Mouse (Mus musculus): ENCODE data around the gene Gnaz.

Gnaz gene

DNA sequence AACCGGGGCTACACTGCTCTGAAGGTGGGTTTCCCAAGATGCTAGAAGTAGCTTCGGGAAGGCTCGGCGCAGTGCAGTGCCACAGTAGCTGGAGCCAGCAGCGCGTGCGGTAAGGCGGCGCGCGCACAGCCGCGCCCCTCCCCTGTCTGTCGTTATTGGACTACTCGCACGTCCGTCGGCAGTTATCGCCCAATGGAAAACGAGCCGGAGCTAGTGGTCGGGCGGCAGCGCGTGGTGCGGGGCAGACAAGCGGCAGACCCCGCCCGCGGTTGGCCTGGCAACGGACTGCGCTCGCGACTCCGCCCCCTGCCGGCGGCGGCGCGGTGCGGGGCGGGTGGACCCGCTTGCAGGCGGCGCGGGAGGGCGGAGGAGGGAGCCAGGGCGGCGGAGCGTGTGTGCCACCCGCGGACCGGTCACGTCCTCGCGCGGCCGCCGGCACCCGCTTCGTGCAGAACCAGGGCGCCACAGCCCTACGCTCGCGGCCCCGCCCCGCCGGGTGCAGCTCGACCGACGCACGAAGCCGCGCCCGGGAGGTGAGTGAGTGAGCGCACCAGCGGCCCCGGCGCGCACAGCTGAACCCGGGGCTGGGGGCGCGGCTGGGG, at the start of gene Gnaz:
Gene Gnaz, plus strand, starts transcription at position 328 of the 602 bp plus-strand sequence.
- no peak for DNase-seq (ENCODE audit: low read depth, low spot score)

DNA sequence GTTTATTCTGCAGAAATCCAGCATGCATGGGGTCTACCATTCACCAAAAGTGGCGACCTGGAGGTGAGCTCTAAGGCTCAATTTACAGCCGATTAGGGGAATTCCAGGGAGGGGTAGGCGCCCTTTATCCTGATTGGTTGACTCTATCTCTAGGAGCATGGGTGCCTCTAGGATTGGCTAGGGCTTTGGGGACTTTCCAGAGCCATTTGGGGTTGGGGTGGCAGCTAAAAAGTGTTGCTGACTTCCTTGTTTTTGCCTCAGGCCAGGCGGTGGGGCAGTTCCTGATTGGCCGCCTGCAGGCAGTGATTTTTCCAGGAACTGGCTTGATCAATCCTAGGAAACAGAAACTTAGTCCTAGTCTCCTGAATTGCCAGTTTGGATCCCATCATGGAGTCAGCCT, 47.7 kb upstream of the Gnaz start:
- DNase-seq (ENCODE audit: low read depth, low spot score), result no peak

DNA sequence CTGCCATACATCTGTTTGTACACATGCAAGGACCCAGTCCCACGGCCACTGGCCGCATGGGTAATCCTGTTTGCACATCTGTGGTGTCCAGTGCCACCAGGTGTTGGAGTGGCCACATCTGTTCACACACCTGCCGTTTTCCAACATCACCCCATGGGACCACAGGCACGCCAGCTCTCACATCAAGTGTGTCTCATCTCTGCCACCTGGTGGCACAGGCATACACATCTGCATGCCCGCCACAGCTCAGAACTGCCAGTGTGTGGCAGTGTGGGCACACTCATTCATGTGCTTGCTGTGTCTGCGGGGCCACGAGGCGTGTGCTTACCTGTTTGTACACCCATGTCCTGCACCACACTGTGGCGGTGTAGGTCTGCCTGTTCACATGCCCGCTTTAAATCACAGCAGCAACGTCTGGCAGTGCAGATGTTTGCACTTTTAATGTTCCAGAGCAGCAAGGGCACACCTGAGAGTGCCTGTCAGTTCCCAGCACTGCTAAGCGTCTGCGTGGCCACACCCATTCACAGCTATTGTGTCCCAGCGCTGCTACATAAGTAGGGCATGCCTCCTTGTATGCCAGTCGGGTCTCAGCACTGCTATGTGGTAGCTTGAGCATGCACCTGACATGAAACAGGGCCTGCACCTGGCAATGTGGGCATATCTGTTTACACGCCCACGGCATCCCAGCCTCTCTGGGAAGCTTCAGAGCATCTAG, 46.0 kb upstream of the Gnaz start:
- DNase-seq (ENCODE audit: low read depth, low spot score), result no peak

DNA sequence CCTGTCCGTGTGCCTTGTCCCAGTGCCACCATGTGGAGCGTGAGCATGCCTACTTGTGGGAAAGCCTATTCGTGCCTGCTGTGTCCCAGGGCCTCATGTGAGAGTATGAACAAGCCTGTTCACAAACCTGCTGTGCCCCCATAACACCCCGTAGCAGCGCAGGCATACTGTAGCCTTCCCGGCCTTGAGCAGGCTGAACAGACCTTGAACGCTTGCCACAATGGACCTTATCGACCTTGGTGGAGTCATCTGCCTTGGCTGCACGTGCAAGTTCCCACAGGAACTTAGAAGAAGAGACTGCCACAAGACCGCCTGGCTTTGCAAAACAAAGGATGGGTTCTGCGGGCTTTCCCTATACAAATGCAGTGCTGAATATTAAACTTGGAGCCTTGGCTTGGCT, 45.4 kb upstream of the Gnaz start:
- DNase-seq (ENCODE audit: low read depth, low spot score), result no peak

DNA sequence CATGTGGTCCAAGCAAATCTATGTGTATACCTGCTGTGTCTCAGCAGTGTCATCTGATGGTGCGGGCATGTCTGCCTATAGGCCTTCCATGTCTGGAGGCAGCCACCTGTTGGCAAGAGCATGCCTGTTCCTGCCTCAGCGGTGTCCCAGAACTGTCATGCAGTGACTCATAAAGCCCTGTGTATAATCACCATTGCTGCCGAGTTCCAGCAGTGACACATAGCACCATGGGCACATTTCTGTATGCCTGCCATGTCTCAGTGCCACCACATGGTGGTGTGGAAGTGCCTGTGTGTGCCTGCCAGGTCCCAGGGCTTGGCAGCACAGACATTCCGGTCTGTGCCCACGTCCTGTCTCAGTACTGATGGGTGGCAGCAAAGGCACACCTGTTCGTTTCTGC, 44.2 kb upstream of the Gnaz start:
- no peak for DNase-seq (ENCODE audit: low read depth, low spot score)

DNA sequence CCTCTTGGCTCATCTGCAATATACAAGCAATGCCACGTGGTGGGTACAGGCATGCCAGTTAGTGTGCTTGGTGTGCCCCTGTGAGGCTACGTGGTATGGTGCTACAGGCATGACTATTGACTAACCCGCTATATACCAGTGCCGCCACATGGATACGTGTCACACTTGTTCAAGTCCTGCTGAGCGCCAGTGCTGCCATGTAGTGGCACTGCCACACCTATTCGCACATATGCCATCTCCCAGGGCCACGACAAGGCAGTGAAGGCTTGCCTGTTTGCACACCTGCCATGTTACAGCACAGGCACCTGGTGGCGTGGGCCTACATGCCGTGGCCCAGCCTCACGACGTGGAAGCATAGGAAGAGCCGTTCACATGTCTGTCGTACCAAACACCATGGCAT, 42.7 kb upstream of the Gnaz start:
- no peak for DNase-seq (ENCODE audit: low read depth, low spot score)

DNA sequence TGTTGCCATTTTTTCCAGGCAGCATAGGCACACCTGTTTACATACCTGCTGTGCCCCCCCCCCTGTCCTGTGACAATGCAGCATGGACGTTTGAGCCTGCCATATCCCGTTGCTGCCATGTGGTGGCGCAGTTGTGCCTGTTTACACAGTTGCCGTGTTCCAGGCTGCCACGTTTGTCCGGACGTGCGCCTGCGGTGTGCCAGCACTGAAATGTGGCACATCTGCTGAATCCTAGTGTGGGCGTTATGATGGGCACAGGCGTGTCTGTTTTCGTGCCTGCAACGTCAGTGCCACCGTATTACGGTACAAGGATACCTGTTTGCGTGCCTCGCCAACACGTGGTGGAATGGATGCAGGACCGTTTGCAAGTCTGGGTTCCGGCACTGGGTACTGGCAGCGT, 41.7 kb upstream of the Gnaz start:
- no peak for DNase-seq (ENCODE audit: low read depth, low spot score)

DNA sequence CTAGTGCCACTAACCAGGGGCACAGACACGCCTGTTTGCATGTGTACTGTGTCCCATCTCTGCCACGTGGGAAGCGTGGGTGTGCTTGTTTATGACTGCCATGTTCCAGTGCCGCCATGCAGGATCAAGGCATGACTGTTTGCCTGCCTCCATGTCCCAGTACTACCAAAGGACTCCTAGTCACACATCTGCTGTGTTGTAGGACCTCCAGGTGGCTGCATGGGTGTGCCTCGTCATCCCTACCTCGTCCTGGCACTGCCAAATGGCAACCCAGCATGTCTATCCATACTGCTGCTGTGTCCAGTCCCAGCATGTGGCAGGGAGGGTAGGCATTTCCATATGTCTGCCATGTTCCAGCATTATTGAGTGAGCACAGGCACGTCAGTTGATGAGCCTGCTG, 38.7 kb upstream of the Gnaz start:
- DNase-seq (ENCODE audit: low read depth, low spot score), result no peak

DNA sequence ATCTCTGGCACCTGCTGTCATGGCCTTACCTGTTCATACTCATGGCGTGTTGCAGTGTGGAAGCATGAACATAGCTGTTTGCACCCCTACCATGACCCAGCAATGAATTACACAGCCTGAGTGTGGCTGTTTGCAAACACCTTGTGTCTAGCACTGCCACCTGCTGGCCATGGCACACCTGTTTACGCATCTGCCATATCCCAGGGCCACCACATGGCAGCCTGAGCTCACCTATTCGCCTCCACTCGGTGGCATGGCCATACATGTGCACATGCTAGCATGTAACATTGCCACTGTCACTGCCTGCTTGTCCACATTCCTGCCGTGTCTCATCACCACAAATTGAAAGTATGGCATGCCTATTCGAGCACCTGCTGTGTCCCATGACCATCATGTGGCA, 37.4 kb upstream of the Gnaz start:
- no peak for DNase-seq (ENCODE audit: low read depth, low spot score)

DNA sequence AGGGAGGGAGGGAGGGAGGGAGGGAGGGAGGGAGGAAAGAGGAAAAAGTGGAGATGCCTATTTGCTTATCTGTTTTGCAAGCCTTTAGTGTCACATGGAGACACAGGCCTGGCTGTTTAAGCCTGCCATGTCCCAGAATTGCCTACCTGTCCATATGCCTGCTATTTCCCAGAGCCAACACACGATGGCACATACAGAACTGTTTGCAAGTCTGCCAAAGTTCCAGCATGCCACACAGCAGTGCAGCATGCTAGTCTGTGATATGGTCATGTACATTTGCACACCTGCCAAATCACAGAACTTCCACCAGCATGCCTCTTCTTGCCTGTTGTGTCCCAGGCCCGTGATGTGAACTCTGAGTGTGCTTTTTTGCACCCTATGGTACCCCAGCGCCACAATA, 36.4 kb upstream of the Gnaz start:
- no peak for DNase-seq (ENCODE audit: low read depth, low spot score)

DNA sequence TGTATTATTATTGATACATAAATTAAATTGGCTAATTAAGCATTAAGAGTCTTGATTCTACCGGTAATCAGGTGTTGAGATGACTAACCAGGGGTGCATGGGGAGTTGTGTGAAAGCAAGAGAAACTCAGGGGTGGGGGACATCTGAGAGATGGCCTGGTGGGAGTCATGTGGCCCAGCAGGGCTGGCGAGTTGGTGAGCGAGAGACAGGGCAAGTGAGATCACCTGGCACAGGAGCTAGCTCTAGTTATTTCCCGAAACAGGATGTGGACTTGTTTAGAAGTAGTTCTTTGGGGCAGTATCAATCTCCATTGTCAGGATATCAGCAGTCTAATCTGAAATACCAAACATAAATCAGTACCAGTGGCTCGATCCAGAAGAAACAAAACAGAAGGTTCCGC, 35.3 kb upstream of the Gnaz start:
- no peak for DNase-seq (ENCODE audit: low read depth, low spot score)

DNA sequence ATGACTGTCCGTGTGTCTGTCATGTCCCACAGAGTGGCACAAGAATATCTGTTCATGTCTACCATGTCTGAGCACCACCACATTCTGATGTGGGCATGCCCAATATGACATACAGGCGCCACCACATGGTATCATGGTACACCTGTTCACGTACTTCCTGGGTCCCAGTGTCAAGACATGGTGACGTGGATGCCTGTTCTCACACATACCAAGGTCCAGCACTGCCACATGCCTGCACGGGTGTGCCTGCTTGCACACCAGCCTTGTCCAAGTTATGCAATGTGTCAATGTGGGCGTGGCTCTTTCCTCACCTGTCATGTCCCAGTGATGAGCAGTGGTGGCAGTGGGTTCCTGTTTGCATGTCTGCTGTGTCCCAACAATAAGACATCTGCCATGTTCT, 34.5 kb upstream of the Gnaz start:
- DNase-seq (ENCODE audit: low read depth, low spot score), result no peak

DNA sequence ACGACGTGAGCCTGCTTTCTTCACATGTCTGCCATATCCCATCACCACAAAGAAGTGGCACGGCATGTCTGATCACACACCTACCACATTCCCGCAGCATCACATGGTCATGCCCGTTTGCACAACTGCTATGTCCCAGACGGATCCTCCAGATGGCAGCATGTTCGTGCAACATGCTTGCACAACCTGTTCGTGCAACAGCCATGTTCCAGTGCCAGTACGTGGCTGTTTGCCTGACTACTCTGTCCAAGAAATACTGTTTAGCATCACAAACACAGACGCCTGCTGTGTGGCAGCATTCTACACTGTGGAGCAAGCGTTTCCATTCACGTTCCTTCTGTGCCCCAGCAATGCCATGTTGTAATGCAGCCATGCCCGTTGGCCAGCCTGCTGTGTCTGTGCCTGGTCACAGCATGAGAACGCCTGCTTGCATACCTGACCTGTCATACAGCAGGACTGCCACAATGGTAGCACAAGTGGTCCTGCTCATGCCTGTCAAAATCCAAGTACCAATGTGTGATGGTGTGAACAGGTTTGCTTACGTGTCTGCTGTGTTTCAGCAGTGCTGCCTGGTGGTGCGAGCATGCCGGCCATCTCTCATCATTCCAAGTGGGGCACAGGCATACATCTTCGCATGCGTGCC, 33.3 kb upstream of the Gnaz start:
- no peak for DNase-seq (ENCODE audit: low read depth, low spot score)

DNA sequence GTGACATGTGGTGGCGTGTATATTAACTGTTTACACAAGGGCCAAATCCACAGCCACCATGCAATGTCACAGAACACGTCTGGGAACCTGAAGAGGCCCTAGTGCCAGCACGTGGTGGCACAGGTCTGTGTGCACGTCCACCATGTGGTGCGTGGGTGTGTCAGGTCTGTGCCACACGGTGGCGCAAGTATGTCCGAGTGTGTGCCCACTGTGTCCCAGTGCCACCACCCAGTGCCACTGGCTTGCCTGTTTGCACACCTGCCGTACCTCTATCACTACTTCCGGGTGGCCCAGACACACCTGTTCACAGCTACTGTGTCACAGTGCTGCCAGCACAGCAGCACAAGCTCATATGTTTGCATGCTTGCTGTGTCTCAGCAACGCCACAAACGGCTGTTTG, 32.5 kb upstream of the Gnaz start:
- DNase-seq (ENCODE audit: low read depth, low spot score), result no peak

DNA sequence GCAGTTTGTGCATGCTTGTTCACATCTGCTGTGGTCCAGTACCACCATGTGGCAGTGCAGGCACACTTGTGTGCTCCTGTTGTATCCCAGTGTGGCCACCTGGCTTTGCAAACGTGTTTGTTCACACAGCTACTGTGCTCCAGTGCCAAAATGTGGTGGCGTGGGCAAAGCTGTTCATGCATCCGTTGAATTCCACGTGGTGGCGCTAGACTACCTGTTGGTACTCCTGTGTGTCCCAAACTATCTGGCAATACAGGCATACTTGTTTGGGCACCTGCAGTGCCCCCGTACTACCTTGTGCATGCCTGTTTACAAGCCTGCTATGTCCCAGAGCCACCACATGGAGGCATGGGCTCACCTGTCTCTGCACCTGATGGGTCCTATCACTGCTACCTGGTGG, 32.0 kb upstream of the Gnaz start:
- DNase-seq (ENCODE audit: low read depth, low spot score), result no peak

DNA sequence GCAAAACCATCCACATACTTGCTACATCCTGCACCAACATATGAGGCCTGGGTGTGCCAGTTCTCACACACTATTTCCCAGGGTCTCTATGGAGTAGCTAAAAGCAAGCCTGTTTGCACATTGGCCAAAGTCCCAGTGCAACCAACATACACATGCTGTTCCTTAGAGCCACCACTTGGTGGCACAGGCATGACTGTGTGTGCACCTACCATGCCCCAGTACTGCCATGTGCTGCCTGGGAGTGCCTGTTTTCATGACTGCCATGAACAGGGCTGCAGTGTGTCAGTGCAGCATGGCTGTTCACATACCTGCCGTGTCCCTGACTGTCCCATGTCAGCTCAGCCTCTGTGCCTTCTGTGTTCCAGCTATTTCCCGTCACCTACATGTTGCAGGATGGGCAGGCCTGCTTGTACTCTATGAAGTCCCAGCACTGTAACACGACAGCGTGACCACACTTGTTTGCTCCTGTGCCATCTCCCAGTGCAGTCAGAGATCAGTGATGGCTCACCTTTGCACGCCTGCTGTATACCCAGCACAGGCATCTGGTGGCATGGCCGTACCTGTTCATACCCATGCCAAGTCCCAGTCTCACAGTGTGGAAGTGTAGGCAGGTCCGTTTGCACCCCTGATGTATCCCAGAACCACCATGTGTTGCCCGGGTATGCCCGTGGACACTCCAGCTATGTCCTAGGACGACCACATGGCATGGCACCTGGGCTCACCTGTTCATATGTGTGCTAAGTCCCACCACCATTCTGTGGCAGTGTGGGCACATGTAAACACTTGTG, 29.8 kb upstream of the Gnaz start:
- no peak for DNase-seq (ENCODE audit: low read depth, low spot score)

DNA sequence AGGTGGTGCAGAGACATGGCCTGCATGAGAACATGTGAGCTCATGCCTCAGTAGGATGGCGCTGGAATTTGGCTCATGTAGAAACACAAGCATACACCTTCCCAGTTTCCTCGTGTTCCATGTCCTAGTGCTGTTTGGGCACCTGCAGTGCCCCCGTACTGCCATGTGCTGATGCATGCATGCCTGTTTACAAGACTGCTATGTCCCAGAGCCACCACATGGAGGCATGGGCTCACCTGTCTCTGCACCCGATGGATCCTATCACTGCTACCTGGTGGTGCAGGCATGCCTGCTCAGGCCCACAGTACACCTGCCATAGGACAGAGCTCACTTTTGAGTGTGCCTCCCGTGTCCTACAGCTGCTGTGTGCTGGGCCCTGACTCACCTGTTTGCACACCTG, 28.6 kb upstream of the Gnaz start:
- DNase-seq (ENCODE audit: low read depth, low spot score), result no peak

DNA sequence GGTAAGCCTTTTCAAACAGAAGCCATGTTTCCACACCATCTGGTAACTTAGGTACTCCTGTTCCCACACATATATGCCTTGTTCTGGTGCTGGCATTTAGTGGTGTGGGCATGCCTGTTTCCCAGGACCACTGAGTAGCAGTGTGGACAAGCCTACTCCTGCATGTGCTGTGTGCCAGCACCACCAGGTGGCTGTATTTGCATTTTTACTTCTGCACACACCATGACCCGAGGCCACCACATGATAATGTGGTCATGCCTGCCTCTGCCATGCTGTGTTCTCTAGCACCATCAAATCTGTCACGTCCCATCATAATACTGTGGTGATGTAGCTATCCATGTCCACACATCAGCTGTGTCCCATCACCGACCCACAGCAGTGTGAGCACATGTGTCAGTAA, 27.7 kb upstream of the Gnaz start:
- DNase-seq (ENCODE audit: low read depth, low spot score), result no peak

DNA sequence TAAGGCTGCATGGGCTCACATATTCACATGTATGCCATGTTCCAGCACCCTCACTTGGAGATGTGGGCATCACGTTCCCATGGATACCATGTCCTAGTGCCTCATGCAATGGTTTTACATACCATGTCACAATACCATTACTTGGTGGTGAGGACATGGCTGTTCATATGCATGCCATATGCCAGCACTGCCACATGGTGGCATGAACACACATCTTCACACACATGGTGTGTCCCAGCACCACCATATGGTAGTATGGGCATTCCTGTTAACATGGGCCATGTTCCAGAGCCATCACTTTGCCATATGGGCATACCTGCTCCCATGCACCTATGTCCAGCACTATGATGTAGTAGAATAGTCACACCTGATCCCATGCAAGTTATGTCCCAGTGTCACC, 26.2 kb upstream of the Gnaz start:
- no peak for DNase-seq (ENCODE audit: low read depth, low spot score)

DNA sequence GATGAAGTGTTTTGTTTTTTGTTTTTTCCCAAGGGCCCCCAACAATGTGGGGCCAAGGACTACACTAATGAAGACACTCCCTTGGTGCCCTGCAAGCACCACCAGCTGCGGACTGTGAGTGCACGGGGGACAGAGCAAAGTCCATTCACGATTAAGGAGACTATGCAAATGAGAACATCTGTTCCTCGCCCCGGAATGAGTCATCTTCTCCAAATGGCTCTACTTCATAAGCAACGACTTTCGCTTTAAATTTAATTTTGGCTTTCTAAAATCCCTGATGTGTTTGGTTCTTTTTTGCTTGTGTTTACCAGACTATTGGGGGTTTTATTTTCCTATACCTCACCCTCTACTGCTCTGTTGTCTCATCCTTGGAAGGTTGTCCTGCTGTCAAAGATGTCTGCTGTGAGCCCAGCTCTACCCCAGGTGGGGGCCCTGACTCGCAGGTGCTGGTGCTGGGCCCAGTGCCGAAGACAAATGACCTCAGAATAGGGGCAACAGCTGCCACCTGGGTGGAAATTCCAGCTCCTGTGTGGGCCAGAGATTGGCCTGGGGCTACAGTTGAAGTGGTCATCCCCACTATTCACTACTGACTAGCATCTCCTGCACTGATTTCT, 14.0 kb upstream of the Gnaz start:
- DNase-seq (ENCODE audit: low read depth, low spot score), result no peak

DNA sequence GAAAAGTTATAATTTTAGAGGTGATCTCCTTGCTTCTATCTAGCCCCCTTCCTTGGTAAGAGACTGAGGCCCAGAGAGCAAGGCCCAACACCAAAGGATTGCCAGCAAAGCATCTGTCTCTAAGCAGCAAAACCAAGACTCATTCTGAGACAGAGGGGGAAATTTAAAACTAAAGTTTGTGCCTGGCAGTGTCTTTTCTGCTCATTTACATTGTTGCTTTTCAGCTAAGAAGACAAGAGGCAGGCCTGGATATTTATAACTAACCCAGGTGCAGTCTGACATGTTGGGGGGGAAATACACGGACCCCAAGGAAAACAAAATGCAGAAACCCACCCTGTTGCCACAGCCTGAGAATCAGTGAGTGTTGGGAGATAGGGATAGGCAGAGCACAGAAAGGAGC, 2.6 kb upstream of the Gnaz start:
- no peak for DNase-seq (ENCODE audit: low read depth, low spot score)

DNA sequence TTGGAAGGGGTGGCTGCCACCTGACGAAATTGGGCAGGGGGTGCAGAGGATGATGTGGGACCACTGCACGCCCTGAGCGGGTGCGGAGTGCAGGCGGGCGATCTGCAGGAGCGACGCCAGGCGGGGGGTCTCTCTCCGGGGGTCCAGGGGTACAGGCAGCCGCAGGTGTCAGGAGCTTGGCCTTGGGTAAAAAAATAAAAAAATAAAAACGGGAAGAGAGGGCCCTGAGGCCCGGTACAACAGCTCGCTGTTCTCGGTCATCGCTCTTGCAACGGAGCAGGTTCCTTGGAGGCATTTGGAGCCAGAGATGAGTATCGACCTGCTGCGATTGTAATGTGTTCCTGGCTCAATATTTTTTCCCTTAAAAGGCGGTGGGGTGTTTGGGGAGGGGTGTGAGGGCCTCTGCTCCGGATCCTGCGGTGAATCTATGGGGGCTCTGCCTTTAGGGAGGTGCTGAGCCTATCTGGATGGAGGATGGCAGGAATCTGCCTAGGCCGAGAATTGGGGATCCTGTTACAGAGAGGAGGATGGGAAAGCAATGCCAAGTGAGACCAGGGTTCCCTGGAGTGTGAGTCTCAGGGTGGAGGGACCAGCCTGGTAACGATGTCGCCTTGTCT, 782 bp downstream of the Gnaz start:
- DNase-seq (ENCODE audit: low read depth, low spot score), result no peak

Data from c-Kit-negative CD71-positive TER-119-positive erythroid progenitor cells, embryonic 14.5 days (primary cell).